7 mouse cellular contexts compared by ENCODE assay signal in genomic region chr5:33018561-33019425, GRCm38 (mm10). TPM values are rescaled to one million over a fixed set of nuclear protein-coding genes. Genes with fewer than 3 reads are reported as not detected.
DNase-seq lines count a peak whose midpoint lies in the region; ATAC-seq lines count a peak whose summit lies in the region.

Ywhah (plus strand) TSS chr5:33018816.

- H3K4me3 ChIP-seq in embryonic facial prominence, embryonic 10.5 days: peak within 1 kb of the TSS; percentile 94
- H3K4me3 ChIP-seq in limb, embryonic 10.5 days: peak within 1 kb of the TSS; percentile 86
- H3K4me3 ChIP-seq in midbrain, embryonic 13.5 days (replicated peaks): peak within 1 kb of the TSS; percentile 85

- peaks cover 27% of the 10 kb centered on the region for H3K36me3 ChIP-seq in embryonic facial prominence, embryonic 10.5 days (replicated peaks)
- peaks cover 29% of the 10 kb centered on the region for H3K36me3 ChIP-seq in limb, embryonic 10.5 days
- peaks cover 8% of the 10 kb centered on the region; the same call in 1 of the 2 replicates for H3K36me3 ChIP-seq in midbrain, embryonic 13.5 days

- no peaks in the 10 kb centered on the region for H3K27me3 ChIP-seq in embryonic facial prominence, embryonic 10.5 days (replicated peaks; ENCODE audit: low read depth, poor library complexity, severe bottlenecking)
- H3K27me3 ChIP-seq in limb, embryonic 10.5 days (ENCODE audit: low read depth, poor library complexity, severe bottlenecking): no peaks in the 10 kb centered on the region
- no peaks in the 10 kb centered on the region for H3K27me3 ChIP-seq in midbrain, embryonic 13.5 days

- H3K4me2 ChIP-seq in midbrain, embryonic 13.5 days (replicated peaks): peak within 1 kb of the TSS; percentile 87

- H3K9me3 ChIP-seq in embryonic facial prominence, embryonic 10.5 days: no peaks in the 10 kb centered on the region
- H3K9me3 ChIP-seq in limb, embryonic 10.5 days (replicated peaks): no peaks in the 10 kb centered on the region
- H3K9me3 ChIP-seq in midbrain, embryonic 13.5 days: no peaks in the 10 kb centered on the region

- under 1% methylated on average over 114 of the region's 121 CpGs for WGBS in embryonic facial prominence, embryonic 10.5 days
- under 1% methylated on average over 119 of the region's 121 CpGs for WGBS in limb, embryonic 10.5 days
- WGBS in midbrain, embryonic 13.5 days: 1% methylated on average over 120 of the region's 121 CpGs

- H3K4me1 ChIP-seq in embryonic facial prominence, embryonic 10.5 days: peaks cover 24% of the 10 kb centered on the region
- peaks cover 21% of the 10 kb centered on the region for H3K4me1 ChIP-seq in limb, embryonic 10.5 days
- peaks cover 48% of the 10 kb centered on the region for H3K4me1 ChIP-seq in midbrain, embryonic 13.5 days (replicated peaks)

- DNase-seq in adrenal gland, postnatal 10 days: peak; percentile 97
- peak; percentile 98 for DNase-seq in embryonic facial prominence, embryonic 10.5 days (ENCODE audit: low spot score)
- peak; percentile 95 for DNase-seq in kidney, adult 11 months
- peak; percentile 96 for DNase-seq in limb, embryonic 10.5 days (ENCODE audit: low spot score)
- DNase-seq in spleen, adult 12 weeks (ENCODE audit: low spot score): peak; percentile 91

- H3K9ac ChIP-seq in midbrain, embryonic 13.5 days (replicated peaks): peak within 1 kb of the TSS; percentile 95

- peak within 1 kb of the TSS; percentile 100 for H3K27ac ChIP-seq in embryonic facial prominence, embryonic 10.5 days (replicated peaks)
- H3K27ac ChIP-seq in limb, embryonic 10.5 days: peak within 1 kb of the TSS; percentile 99
- peak within 1 kb of the TSS; percentile 100 for H3K27ac ChIP-seq in midbrain, embryonic 13.5 days

- peak; percentile 80 for ATAC-seq in granulocyte monocyte progenitor cell, adult 5-6 weeks (replicated peaks; ENCODE audit: poor library complexity, severe bottlenecking)
- peak; percentile 97 for ATAC-seq in midbrain, embryonic 13.5 days

RNA-seq across cellular contexts. Expression of gene Ywhah, which starts in this region (rescaled TPM):
- total RNA-seq in adrenal gland, postnatal 10 days (2021): 100 to 1,000 TPM; 137 to 144 TPM
- polyA plus RNA-seq in embryonic facial prominence, embryonic 10.5 days (2016; fragmentation: Nextera tagmentation; extraction: Ambion mirVana): 421 and 423 TPM in 2 replicates
- 285 and 301 TPM in 2 replicates for total RNA-seq in granulocyte monocyte progenitor cell, adult 5-6 weeks (2014; fragmentation: Nextera tagmentation)
- total RNA-seq in granulocyte monocyte progenitor cell, adult 5-6 weeks (2017): 123 and 125 TPM in 2 replicates
- 387 and 397 TPM in 2 replicates for polyA plus RNA-seq in limb, embryonic 10.5 days (2016; fragmentation: Nextera tagmentation; extraction: Ambion mirVana)
- polyA plus RNA-seq in midbrain, embryonic 13.5 days (2015; fragmentation: Nextera tagmentation; extraction: Ambion mirVana): 517 and 561 TPM in 2 replicates

Comparison
In these comparisons a context has a peak if more than half of its experiments do, and no peak if none do; other contexts are left out.
1. Peak in every context shown above with its lines: DNase-seq, ATAC-seq, H3K4me3 ChIP-seq and H3K27ac ChIP-seq.